Mouse (Mus musculus) limb, embryonic 14.5 days (tissue): ENCODE measurements around the gene Tusc2. TPM values are rescaled to one million over a fixed set of nuclear protein-coding genes. Genes with fewer than 3 reads are reported as not detected.
A peak's percentile ranks its signal among the peaks of the same experiment; 100 is the strongest.
"Not testable (repeated sequence)": the region's sequence is repeated elsewhere in the genome, so short reads cannot be mapped to it uniquely, and the experiment has no call there.

ENCODE experiments used
- ATAC-seq: fragments of 200-750 bp; cut with Nextera tagmentation; 2 replicates; pipeline ENCODE4 v1.8.0; 2017; ENCODE audit warnings: low read depth, moderate number of reproducible peaks, moderate TSS enrichment; ENCODE audit not compliant: low FRiP score
- DNase-seq: peaks from one replicate; pipeline ENCODE4 v3.0.0-alpha.2; 2015; ENCODE audit warnings: low spot score
- H3K27ac ChIP-seq: fragments of 300-500 bp; sonication (generic); replicated peaks from 2 replicates; pipeline ENCODE4 v1.5.1; 2014; ENCODE audit warnings: low read depth, mild to moderate bottlenecking, low read length, moderate library complexity, mixed read lengths
- H3K27me3 ChIP-seq: fragments of 300-500 bp; sonication (generic); 2 replicates; pipeline ENCODE4 v1.6.1; 2014; ENCODE audit warnings: low read length, mixed read lengths; ENCODE audit not compliant: control insufficient read depth, insufficient read depth
- H3K36me3 ChIP-seq: fragments of 300-500 bp; sonication (generic); 2 replicates; pipeline ENCODE4 v1.6.1; 2014; ENCODE audit warnings: mild to moderate bottlenecking, low read length, moderate library complexity, mixed read lengths; ENCODE audit not compliant: control insufficient read depth, insufficient read depth
- H3K4me1 ChIP-seq: fragments of 300-500 bp; sonication (generic); 2 replicates; pipeline ENCODE4 v1.6.1; 2014; ENCODE audit warnings: antibody characterized with exemption, low read length, mixed read lengths; ENCODE audit not compliant: control insufficient read depth, insufficient read depth
- H3K4me2 ChIP-seq: fragments of 300-500 bp; sonication (generic); replicated peaks from 2 replicates; pipeline ENCODE4 v1.6.1; 2014; ENCODE audit warnings: low read depth, mild to moderate bottlenecking, low read length, moderate library complexity; ENCODE audit not compliant: severe bottlenecking
- H3K4me3 ChIP-seq: fragments of 300-500 bp; sonication (generic); replicated peaks from 2 replicates; pipeline ENCODE4 v1.5.1; 2014; ENCODE audit warnings: low read length
- H3K9ac ChIP-seq: fragments of 300-500 bp; sonication (generic); 2 replicates; pipeline ENCODE4 v1.6.1; 2014; ENCODE audit warnings: mild to moderate bottlenecking, low read depth, low read length, moderate library complexity; ENCODE audit not compliant: severe bottlenecking
- H3K9me3 ChIP-seq: fragments of 300-500 bp; sonication (generic); 2 replicates; pipeline ENCODE4 v1.6.1; 2016; ENCODE audit warnings: low read length; ENCODE audit not compliant: control insufficient read depth
- POLR2A ChIP-seq: fragments of 200-500 bp; IDR thresholded peaks from 2 replicates; pipeline ENCODE4 v1.8.0; 2012; ENCODE audit warnings: inconsistent platforms, mild to moderate bottlenecking, moderate library complexity, borderline replicate concordance; ENCODE audit not compliant: insufficient read depth, insufficient read length; ENCODE audit errors: extremely low read depth
- WGBS: fragments of 180-500 bp; shearing (Covaris S2); extraction: QIAGEN DNeasy Blood & Tissue Kit; methylation state at CpG from one replicate; pipeline ENCODE4 v1.1.7; 2014; 5-methylcytosine and 5-hydroxymethylcytosine counted together
- polyA plus RNA-seq, 2 experiments: library from polyadenylated mRNA; depleted of rRNA in 1 of 2; stranded (reverse) in 1 of 2; unstranded in 1 of 2; fragments of >200 nt; fragmentation: Nextera tagmentation in 1 of 2; extraction: Ambion mirVana in 1 of 2; gene quantifications; 2 replicates each; pipeline versions ENCODE4 v1.2.1 to v1.2.3; 2012 to 2014

Tusc2 gene
- polyA plus RNA-seq, 2 experiments = 35.8 to 43.0 TPM

GRCm38 (mm10) chr9:107555031-107555457 lies 8.0 kb upstream of the Tusc2 start:
- 0% methylated on average over 23 of the region's 23 CpGs for WGBS
- Histone ChIP-seq H3K27me3 (no peaks in the 10 kb centered on the region), H3K9ac (peak overlapping the region; percentile 80), H3K36me3 (peaks cover 42% of the 10 kb centered on the region), H3K27ac (peak overlapping the region; percentile 91), H3K4me2 (peak overlapping the region; percentile 98), H3K4me1 (peaks cover 44% of the 10 kb centered on the region), H3K4me3 (peak overlapping the region; percentile 85), H3K9me3 (no peaks in the 10 kb centered on the region)
- ATAC-seq = no peak
- DNase-seq = peak; percentile 55
- 0 out of 2 replicates have a peak, but pooled peaks have one; percentile 12 for TF ChIP-seq POLR2A

- TF ChIP-seq POLR2A = no peak
- peak overlapping the region; percentile 98 for H3K4me2 ChIP-seq
- H3K27ac ChIP-seq = no peak overlapping the region
- H3K9ac ChIP-seq = peak overlapping the region; percentile 80
- ATAC-seq = no peak
- H3K4me1 ChIP-seq = peaks cover 42% of the 10 kb centered on the region
- no peak for DNase-seq
- no peaks in the 10 kb centered on the region for H3K27me3 ChIP-seq
- H3K4me3 ChIP-seq = peak overlapping the region; percentile 85
- H3K9me3 ChIP-seq = no peaks in the 10 kb centered on the region
- WGBS = 28% methylated on average over 2 of the region's 2 CpGs
- H3K36me3 ChIP-seq = peaks cover 48% of the 10 kb centered on the region
Measured at GRCm38 (mm10) chr9:107555701-107556100, 7.4 kb upstream of the Tusc2 start.

- Histone ChIP-seq H3K4me3 (peak overlapping the region; percentile 85), H3K9me3 (no peaks in the 10 kb centered on the region), H3K27me3 (no peaks in the 10 kb centered on the region), H3K4me1 (peaks cover 36% of the 10 kb centered on the region), H3K27ac (no peak overlapping the region), H3K36me3 (peaks cover 55% of the 10 kb centered on the region), H3K9ac (no peak overlapping the region), H3K4me2 (peak overlapping the region; percentile 98)
- ATAC-seq = no peak
- no peak for TF ChIP-seq POLR2A
- DNase-seq = no peak
- WGBS = 85% methylated on average over 3 of the region's 3 CpGs
Measured at GRCm38 (mm10) chr9:107556346-107556745, 6.7 kb upstream of the Tusc2 start.

GRCm38 (mm10) chr9:107565556-107565955 lies 2.5 kb downstream of the Tusc2 start:
- H3K27me3 ChIP-seq, H3K4me3 ChIP-seq, H3K27ac ChIP-seq, H3K9ac ChIP-seq, H3K4me2 ChIP-seq, H3K9me3 ChIP-seq, ATAC-seq, DNase-seq: not testable (repeated sequence)
- Histone ChIP-seq H3K36me3 (peaks cover 27% of the 10 kb centered on the region), H3K4me1 (peaks cover 22% of the 10 kb centered on the region)
- WGBS = 51% methylated on average over 5 of the region's 5 CpGs

GRCm38 (mm10) chr9:107566041-107566709 lies 3.1 kb downstream of the Tusc2 start:
- Histone ChIP-seq H3K9ac (no peak overlapping the region), H3K4me2 (no peak overlapping the region), H3K9me3 (no peaks in the 10 kb centered on the region), H3K4me1 (peaks cover 27% of the 10 kb centered on the region), H3K4me3 (no peak overlapping the region; the same call in 1 of the 2 replicates), H3K36me3 (peaks cover 26% of the 10 kb centered on the region), H3K27me3 (no peaks in the 10 kb centered on the region), H3K27ac (no peak overlapping the region)
- ATAC-seq (no peak), DNase-seq (peak; percentile 75)
- WGBS = 61% methylated on average over 15 of the region's 15 CpGs
- TF ChIP-seq POLR2A = no peak
